Mouse (Mus musculus) gonadal fat pad, adult 2 months (tissue): ENCODE results near the gene Ggt6. TPM values are rescaled to one million over a fixed set of nuclear protein-coding genes. Genes with fewer than 3 reads are reported as not detected.
"Not testable (repeated sequence)": the region's sequence is repeated elsewhere in the genome, so short reads cannot be mapped to it uniquely, and the experiment has no call there.

ENCODE experiments used
- DNase-seq: peaks from one replicate; pipeline ENCODE4 v3.0.0-alpha.2; 2012; ENCODE audit warnings: low read depth
- polyA plus RNA-seq: library from polyadenylated mRNA; depleted of rRNA; stranded (reverse); fragments of >200 nt; gene quantifications from 2 replicates; pipeline ENCODE4 v1.2.3, GENCODE M21; 2012

Ggt6 gene
- polyA plus RNA-seq, 1 experiment, result 1.6 TPM

GRCm38 (mm10) chr11:72410521-72411092, 24.7 kb upstream of the Ggt6 start:
- no peak for DNase-seq

- DNase-seq, result no peak
These were observed 24.0 kb upstream of the Ggt6 start, which contains the start of gene Smtnl2 for GRCm38 (mm10) chr11:72411093-72411921. Gene Smtnl2 (minus strand): TSS chr11:72411713.

GRCm38 (mm10) chr11:72411945-72412344, 23.4 kb upstream of the Ggt6 start:
- DNase-seq, result no peak

GRCm38 (mm10) chr11:72413016-72413415, 22.3 kb upstream of the Ggt6 start:
- no peak for DNase-seq

GRCm38 (mm10) chr11:72413601-72414190, 21.6 kb upstream of the Ggt6 start:
- DNase-seq, result no peak

GRCm38 (mm10) chr11:72415155-72415554, 20.2 kb upstream of the Ggt6 start:
- DNase-seq, result no peak

- DNase-seq, result no peak
These were observed 18.7 kb upstream of the Ggt6 start for GRCm38 (mm10) chr11:72416666-72417065.

GRCm38 (mm10) chr11:72417376-72417775, 17.9 kb upstream of the Ggt6 start:
- DNase-seq, result no peak

- DNase-seq, result no peak
These were observed 17.1 kb upstream of the Ggt6 start for GRCm38 (mm10) chr11:72418227-72418626.

- no peak for DNase-seq
These were observed 16.3 kb upstream of the Ggt6 start for GRCm38 (mm10) chr11:72419006-72419405.

GRCm38 (mm10) chr11:72420460-72421122, 14.7 kb upstream of the Ggt6 start:
- DNase-seq, result no peak

GRCm38 (mm10) chr11:72421518-72422278, 13.6 kb upstream of the Ggt6 start:
- DNase-seq, result no peak

GRCm38 (mm10) chr11:72423686-72424085, 11.6 kb upstream of the Ggt6 start:
- DNase-seq, result no peak

- no peak for DNase-seq
These were observed 10.1 kb upstream of the Ggt6 start for GRCm38 (mm10) chr11:72425201-72425600.

GRCm38 (mm10) chr11:72426884-72427283, 8.4 kb upstream of the Ggt6 start:
- DNase-seq, result no peak

GRCm38 (mm10) chr11:72428694-72429093, 6.6 kb upstream of the Ggt6 start:
- no peak for DNase-seq

GRCm38 (mm10) chr11:72429288-72429690, 6.0 kb upstream of the Ggt6 start:
- DNase-seq, result no peak

- not testable (repeated sequence) for DNase-seq
These were observed 4.8 kb upstream of the Ggt6 start for GRCm38 (mm10) chr11:72430311-72431068.

GRCm38 (mm10) chr11:72435694-72436045, 344 bp downstream of the Ggt6 start:
- no peak for DNase-seq

GRCm38 (mm10) chr11:72436271-72436670, 945 bp downstream of the Ggt6 start:
- no peak for DNase-seq
